10 mouse cellular contexts compared by ENCODE assay signal in genomic region chr5:33687142-33687541, GRCm38 (mm10).
"Had no signal": no experiment of that assay in that cellular context is flagged by ENCODE, and none has a peak within 500 bp of the region (broad histone marks: within the 10 kb centered on the region; RNA-seq: fewer than 3 reads in every experiment).

No protein-coding gene starts in this region.

- H3K4me2 ChIP-seq: hindbrain, embryonic 15.5 days; limb, embryonic 12.5 days; neural tube, embryonic 12.5 days had no signal

- H3K27ac ChIP-seq: hindbrain, embryonic 15.5 days; limb, embryonic 12.5 days; midbrain, embryonic 10.5 days; neural tube, embryonic 12.5 days had no signal

- H3K9ac ChIP-seq: hindbrain, embryonic 15.5 days; limb, embryonic 12.5 days; neural tube, embryonic 12.5 days had no signal

- ATAC-seq: intestine, embryonic 16.5 days; lung, postnatal 0 days had no signal

- H3K9me3 ChIP-seq: hindbrain, embryonic 15.5 days; limb, embryonic 12.5 days; midbrain, embryonic 10.5 days; neural tube, embryonic 12.5 days had no signal

- H3K36me3 ChIP-seq: hindbrain, embryonic 15.5 days; limb, embryonic 12.5 days; midbrain, embryonic 10.5 days; neural tube, embryonic 12.5 days had no signal

- H3K27me3 ChIP-seq: limb, embryonic 12.5 days had no signal

- H3K4me3 ChIP-seq: hindbrain, embryonic 15.5 days; limb, embryonic 12.5 days; midbrain, embryonic 10.5 days; neural tube, embryonic 12.5 days had no signal

- DNase-seq: layer of hippocampus, adult 9-11 months; lung, postnatal 4 days; midbrain, embryonic 14.5 days; thymus, postnatal 4 days had no signal
